Mouse (Mus musculus) megakaryocyte, adult 5-6 weeks (primary cell): ENCODE measurements around the gene Adamts10. TPM values are rescaled to one million over a fixed set of nuclear protein-coding genes. Genes with fewer than 3 reads are reported as not detected.

ENCODE experiments used
- ATAC-seq: 2 replicates; pipeline ENCODE4 v1.8.0; 2016; ENCODE audit warnings: mild to moderate bottlenecking, inconsistent platforms; ENCODE audit not compliant: poor library complexity, severe bottlenecking
- total RNA-seq, 2 experiments: library from RNA; stranded (forward) in 1 of 2; stranded (reverse) in 1 of 2; fragments of 153-499, 151-499 nt in 1 of 2; fragments of 221-1000, 200-1000 nt in 1 of 2; gene quantifications; 2 replicates each; pipeline versions ENCODE4 v1.2.3 to v1.2.4; 2015 to 2017

Gene Adamts10
- total RNA-seq, 2 experiments from 2014 or later: 27.5 to 39.7 TPM

GRCm38 (mm10) chr17:33552964-33553363 is 29.0 kb downstream of the Adamts10 start:
- ATAC-seq: peak; percentile 57

DNA sequence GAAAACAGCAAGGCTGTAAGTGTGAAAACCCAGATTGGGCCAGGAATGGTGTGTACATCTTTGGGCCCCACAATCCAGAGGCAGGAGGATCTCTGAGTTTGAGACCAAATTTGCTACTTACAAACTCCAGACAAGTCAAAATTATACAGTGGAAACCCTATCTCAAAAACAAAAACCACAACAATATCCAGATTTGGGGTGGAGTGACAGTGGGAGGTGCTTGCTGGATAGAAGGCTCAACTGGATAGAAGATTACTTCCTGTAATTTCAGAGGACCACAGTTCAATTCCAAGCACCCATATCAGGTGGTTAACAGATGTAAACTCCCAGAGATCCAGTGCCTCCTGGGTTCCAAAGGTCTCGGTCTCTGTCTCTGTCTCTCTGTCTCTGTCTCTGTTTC is 30.5 kb downstream of the Adamts10 start:
- no peak for ATAC-seq

GRCm38 (mm10) chr17:33555223-33555855 is 31.3 kb downstream of the Adamts10 start, which contains the start of gene Myo1f:
Myo1f (plus strand) TSS chr17:33555707.
- peak; percentile 89 for ATAC-seq

DNA sequence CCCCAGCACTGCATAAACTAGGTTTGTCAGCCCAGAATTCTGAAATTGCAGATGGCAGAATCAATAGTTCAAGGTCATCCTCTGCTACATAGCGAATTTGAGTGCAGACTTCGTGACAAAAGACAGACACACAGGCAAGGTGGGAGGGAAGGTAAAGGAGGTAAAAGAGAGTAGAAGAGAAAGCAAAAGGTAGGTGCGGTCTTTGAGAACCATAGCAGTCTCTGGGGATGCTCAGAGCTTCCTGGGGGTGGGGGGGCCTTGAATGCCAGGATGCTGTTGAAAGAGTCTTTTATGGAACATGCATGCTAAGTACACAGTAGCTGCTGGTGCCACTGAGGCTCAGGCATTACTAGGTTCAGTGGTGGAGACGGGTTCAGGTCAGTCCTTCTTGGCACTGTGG is 33.9 kb downstream of the Adamts10 start:
- no peak for ATAC-seq

GRCm38 (mm10) chr17:33563527-33564076 is 39.6 kb downstream of the Adamts10 start:
- peak; percentile 84 for ATAC-seq

DNA sequence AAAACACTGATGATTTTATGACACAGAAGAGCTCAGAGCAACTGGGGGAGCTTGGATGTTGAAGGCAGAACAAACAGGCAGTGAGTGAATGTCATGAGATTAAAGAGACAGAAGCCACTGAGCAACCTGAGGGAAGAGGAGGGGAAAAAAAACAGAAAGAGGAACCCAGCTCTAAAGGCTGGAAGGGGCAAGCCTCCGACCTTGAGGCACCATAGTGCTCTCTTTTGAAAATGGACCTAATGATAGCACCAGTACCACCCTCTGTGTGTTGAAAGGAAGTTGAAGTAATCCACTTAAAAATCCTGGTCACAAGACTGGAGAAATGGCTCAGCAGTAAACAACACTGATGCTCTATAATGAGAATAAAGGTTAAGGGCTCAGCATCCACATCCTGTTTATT is 40.6 kb downstream of the Adamts10 start:
- ATAC-seq: peak; percentile 30

GRCm38 (mm10) chr17:33566182-33566581 is 42.2 kb downstream of the Adamts10 start:
- ATAC-seq: peak; percentile 58

DNA sequence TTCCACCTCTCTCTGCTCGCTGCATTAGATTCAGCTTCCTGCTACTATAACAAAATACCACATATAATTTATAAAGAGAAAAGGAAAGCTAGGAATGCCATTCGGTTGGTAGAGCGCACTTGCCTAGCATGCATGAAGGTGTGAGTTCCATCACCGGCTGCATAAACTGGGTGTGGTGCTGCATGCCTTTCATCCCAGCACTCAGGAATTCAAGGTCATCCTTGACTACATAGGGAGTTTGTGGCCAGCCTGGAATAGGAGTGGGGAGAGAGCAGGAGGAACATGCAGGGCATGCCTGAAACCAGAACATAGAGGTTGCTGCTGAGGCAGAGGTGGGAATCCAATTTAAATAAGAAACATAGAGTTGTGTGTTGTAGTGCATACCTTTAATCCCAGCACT is 60.1 kb downstream of the Adamts10 start:
- ATAC-seq: no peak

DNA sequence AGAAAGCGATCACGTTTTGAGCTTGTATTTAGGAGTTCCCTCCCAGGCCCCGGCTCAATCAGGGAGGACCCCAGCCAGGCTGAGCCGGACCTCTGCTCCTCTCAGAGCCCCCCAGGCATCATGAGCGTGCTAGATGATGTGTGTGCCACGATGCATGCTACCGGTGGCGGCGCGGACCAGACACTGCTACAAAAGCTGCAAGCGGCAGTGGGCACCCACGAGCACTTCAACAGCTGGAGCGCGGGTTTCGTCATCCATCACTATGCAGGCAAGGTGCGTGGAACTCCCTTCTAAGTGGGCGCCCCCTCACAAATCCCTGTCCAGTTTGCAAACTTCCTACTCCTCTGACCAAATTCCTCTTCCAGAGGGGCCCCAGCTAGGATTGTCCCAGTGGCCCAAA is 62.0 kb downstream of the Adamts10 start:
- ATAC-seq: no peak

- ATAC-seq: no peak
Measured at GRCm38 (mm10) chr17:33597271-33597670, 73.3 kb downstream of the Adamts10 start.

- ATAC-seq: 0 out of 2 replicates have a peak, but pooled peaks have one; percentile 15
Measured at GRCm38 (mm10) chr17:33598506-33598905, 74.5 kb downstream of the Adamts10 start.

DNA sequence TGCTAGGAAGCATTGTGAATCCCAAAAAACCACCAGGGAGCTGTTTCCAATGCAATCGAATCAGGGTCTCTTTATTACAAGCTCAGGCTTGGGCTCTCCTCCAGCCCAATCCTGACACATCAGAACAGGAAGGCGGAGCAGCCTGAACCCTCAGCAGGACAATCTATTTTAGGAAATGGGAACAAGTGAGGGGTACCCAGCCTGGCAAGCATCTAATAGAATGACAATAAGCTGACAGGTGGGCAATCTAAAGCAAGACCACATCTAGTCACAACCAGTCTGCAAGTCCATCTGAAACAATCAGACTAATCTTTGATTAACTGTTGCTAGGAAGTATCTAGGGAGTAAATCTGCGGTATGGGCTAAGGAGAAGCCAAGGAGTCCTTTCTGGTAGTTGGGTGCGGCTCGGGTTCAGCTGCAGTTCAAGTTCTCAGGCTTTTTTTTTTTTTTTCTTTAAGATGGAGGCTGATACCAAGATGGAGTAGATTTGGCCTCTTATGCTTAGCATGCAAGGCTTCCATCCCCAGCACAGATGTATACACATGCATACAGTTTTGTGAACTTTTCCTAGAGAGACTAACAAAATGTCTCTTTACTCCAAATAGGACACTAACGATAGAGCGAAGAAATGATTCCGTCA is 76.0 kb downstream of the Adamts10 start:
- no peak for ATAC-seq

DNA sequence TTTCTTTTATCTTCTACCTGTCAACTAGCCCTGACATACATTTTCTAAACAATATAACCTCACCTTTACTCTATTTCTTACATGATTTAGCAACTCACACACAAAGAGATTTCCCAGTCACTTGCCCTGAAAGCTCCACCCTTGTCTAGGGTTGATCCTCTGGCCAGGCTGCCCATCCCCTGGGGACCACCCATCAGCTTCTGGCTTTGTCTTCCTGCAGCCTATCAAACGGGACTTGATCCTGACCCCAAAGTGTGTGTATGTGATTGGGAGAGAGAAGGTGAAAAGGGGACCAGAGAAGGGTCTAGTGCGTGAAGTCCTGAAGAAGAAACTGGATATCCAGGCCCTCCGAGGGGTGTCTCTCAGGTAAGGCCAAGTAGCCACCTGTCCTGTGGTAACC is 76.8 kb downstream of the Adamts10 start:
- no peak for ATAC-seq

GRCm38 (mm10) chr17:33601947-33602346 is 77.9 kb downstream of the Adamts10 start:
- no peak for ATAC-seq

Other genes with a start within 250 kb of the Adamts10 start
- gene Zfp955b, start 234.7 kb upstream of the Adamts10 start, total RNA-seq (2015): 4.1 and 5.3 TPM in 2 replicates
- gene Zfp955b, start 234.7 kb upstream of the Adamts10 start, total RNA-seq (2017): 5.7 and 6.4 TPM in 2 replicates
- gene Zfp81, start 165.3 kb upstream of the Adamts10 start, total RNA-seq (2015): 10.7 and 17.8 TPM in 2 replicates
- gene Zfp81, start 165.3 kb upstream of the Adamts10 start, total RNA-seq (2017): 9.9 and 12.4 TPM in 2 replicates
- 25.0 and 29.8 TPM in 2 replicates for gene Zfp101, start 129.6 kb upstream of the Adamts10 start, total RNA-seq (2015)
- gene Zfp101, start 129.6 kb upstream of the Adamts10 start, total RNA-seq (2017): 38.4 and 47.9 TPM in 2 replicates
- gene Actl9, start 91.3 kb upstream of the Adamts10 start, total RNA-seq (2015): not detected in 2 replicates
- gene Actl9, start 91.3 kb upstream of the Adamts10 start, total RNA-seq (2017): not detected in 2 replicates
- gene Myo1f, start 31.5 kb downstream of the Adamts10 start, total RNA-seq (2015): 151 and 157 TPM in 2 replicates
- gene Myo1f, start 31.5 kb downstream of the Adamts10 start, total RNA-seq (2017): 380 and 381 TPM in 2 replicates
- gene Zfp414, start 104.9 kb downstream of the Adamts10 start, total RNA-seq (2015): 63.1 and 65.6 TPM in 2 replicates
- 29.2 and 29.4 TPM in 2 replicates for gene Zfp414, start 104.9 kb downstream of the Adamts10 start, total RNA-seq (2017)
- 111 and 127 TPM in 2 replicates for gene Pram1, start 113.9 kb downstream of the Adamts10 start, total RNA-seq (2015)
- 29.6 and 34.3 TPM in 2 replicates for gene Pram1, start 113.9 kb downstream of the Adamts10 start, total RNA-seq (2017)
- 362 and 391 TPM in 2 replicates for gene Hnrnpm, start 162.7 kb downstream of the Adamts10 start, total RNA-seq (2015)
- gene Hnrnpm, start 162.7 kb downstream of the Adamts10 start, total RNA-seq (2017): 264 and 265 TPM in 2 replicates
- 51.4 and 64.2 TPM in 2 replicates for gene March2, start 194.5 kb downstream of the Adamts10 start, total RNA-seq (2015)
- gene March2, start 194.5 kb downstream of the Adamts10 start, total RNA-seq (2017): 42.7 and 46.6 TPM in 2 replicates
- 94.0 and 104 TPM in 2 replicates for gene Rab11b, start 236.3 kb downstream of the Adamts10 start, total RNA-seq (2015)
- gene Rab11b, start 236.3 kb downstream of the Adamts10 start, total RNA-seq (2017): 26.7 and 41.1 TPM in 2 replicates